ENCODE assay signal across 8 mouse cellular contexts in the genomic region with DNA sequence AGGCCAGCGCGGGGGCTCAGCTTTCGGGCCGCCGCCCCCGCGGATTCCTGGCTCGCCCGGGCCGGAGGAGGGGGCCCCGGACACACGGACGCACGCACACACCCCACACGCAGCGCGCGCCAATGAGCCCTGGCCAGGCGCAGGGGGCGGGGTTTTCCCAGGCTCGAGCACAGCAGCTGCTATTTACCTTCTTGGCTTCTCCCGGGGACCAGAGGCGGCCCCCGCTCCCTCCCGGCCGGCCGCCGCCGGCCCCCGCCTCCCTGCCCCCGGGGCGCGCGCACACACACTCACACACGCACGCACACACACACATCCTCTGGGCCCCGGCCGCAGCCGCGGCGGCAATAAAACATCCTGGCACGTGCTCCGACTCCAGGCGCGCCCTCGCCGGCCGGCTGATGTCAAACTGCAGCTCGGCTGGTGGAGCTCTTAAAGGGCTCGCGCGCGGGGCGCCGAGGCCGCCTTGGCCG. TPM values are rescaled to one million over a fixed set of nuclear protein-coding genes. Genes with fewer than 3 reads are reported as not detected.
DNase-seq lines count a peak whose midpoint lies in the region; ATAC-seq and TF ChIP-seq lines count a peak whose summit lies in the region.

Gene Hes1, plus strand, starts transcription at position 401 of the 470 bp plus-strand sequence.

- in situ Hi-C loops in CH12.LX (cut with MboI; ENCODE audit: low pct_ligation_motif_present, low pct_unique_long_range_greater_than_20kb, low sequenced_read_pairs), result loop anchor here (10.0 kb wide), 2 partner anchors 79 to 209 kb away; no protein-coding TSS in a partner anchor

- peak within 1 kb of the TSS; percentile 27 to 68 (median 55) for H3K4me3 ChIP-seq in CH12.LX (replicated peaks in 1 of 3; ENCODE audit: low read depth in 2 of 3, low read length in 2 of 3, poor library complexity in 1 of 3)
- peak within 1 kb of the TSS; percentile 61 for H3K4me3 ChIP-seq in forebrain, embryonic 14.5 days (ENCODE audit: low read depth, low read length)
- peak within 1 kb of the TSS; percentile 84 for H3K4me3 ChIP-seq in heart, postnatal 0 days (ENCODE audit: low read depth, low read length)
- peak within 1 kb of the TSS; percentile 60 for H3K4me3 ChIP-seq in liver, embryonic 16.5 days (ENCODE audit: low read depth, low read length)
- H3K4me3 ChIP-seq in neural tube, embryonic 14.5 days (ENCODE audit: low read depth, low read length), result peak within 1 kb of the TSS; percentile 66

- TF ChIP-seq CTCF in CH12.LX (conservative IDR thresholded peaks at IDR 0.05 in 1 of 2, IDR thresholded peaks at IDR 0.05 in 1 of 2; ENCODE audit: low read depth in 2 of 2, low read length in 2 of 2), result no peak
- no peak for TF ChIP-seq CTCF in heart, postnatal 0 days (IDR thresholded peaks at IDR 0.05; ENCODE audit: low read depth)

- H3K27me3 ChIP-seq in CH12.LX (replicated peaks), result peaks cover 83% of the 10 kb centered on the region
- H3K27me3 ChIP-seq in forebrain, embryonic 14.5 days (replicated peaks; ENCODE audit: control insufficient read depth, insufficient read depth, low read length), result 0 out of 2 replicates have a peak, but pooled peaks cover 7% of the 10 kb centered on the region
- H3K27me3 ChIP-seq in heart, postnatal 0 days (ENCODE audit: control insufficient read depth, insufficient read depth, low read length), result 0 out of 2 replicates have a peak, but pooled peaks cover 2% of the 10 kb centered on the region
- H3K27me3 ChIP-seq in liver, embryonic 16.5 days (ENCODE audit: control insufficient read depth, insufficient read depth, low read depth, low read length), result peaks cover 88% of the 10 kb centered on the region
- H3K27me3 ChIP-seq in neural tube, embryonic 14.5 days (ENCODE audit: control insufficient read depth, insufficient read depth, low read length), result peaks cover 13% of the 10 kb centered on the region

- no peaks in the 10 kb centered on the region for H3K36me3 ChIP-seq in CH12.LX (replicated peaks in 1 of 2; ENCODE audit: control insufficient read depth in 1 of 2, insufficient read depth in 1 of 2, low read length in 1 of 2)
- no peaks in the 10 kb centered on the region for H3K36me3 ChIP-seq in forebrain, embryonic 14.5 days (ENCODE audit: control insufficient read depth, insufficient read depth, low read length)
- H3K36me3 ChIP-seq in heart, postnatal 0 days (replicated peaks; ENCODE audit: control insufficient read depth, insufficient read depth, low read length), result no peaks in the 10 kb centered on the region
- no peaks in the 10 kb centered on the region for H3K36me3 ChIP-seq in liver, embryonic 16.5 days (ENCODE audit: control insufficient read depth, insufficient read depth)
- H3K36me3 ChIP-seq in neural tube, embryonic 14.5 days (ENCODE audit: control insufficient read depth, insufficient read depth, low read length), result no peaks in the 10 kb centered on the region

- TF ChIP-seq RAD21 in CH12.LX (IDR thresholded peaks at IDR 0.05; ENCODE audit: low read depth, low read length), result no peak; the same call in 1 of the 2 replicates

- dilution Hi-C loops in CH12.LX (cut with MboI; ENCODE audit: extremely low pct_ligation_motif_present, extremely low pct_unique_long_range_greater_than_20kb, low sequenced_read_pairs), result no loop called here

- TF ChIP-seq POLR2A in CH12.LX (IDR thresholded peaks at IDR 0.05; ENCODE audit: low read depth, low read length), result peak; percentile 60

- H3K9ac ChIP-seq in CH12.LX (ENCODE audit: insufficient read depth, low read depth), result peak within 1 kb of the TSS; percentile 87
- peak within 1 kb of the TSS; percentile 77 for H3K9ac ChIP-seq in forebrain, embryonic 14.5 days (ENCODE audit: low read length)
- H3K9ac ChIP-seq in heart, postnatal 0 days (replicated peaks; ENCODE audit: low read depth, low read length), result peak within 1 kb of the TSS; percentile 89
- peak within 1 kb of the TSS; percentile 61 for H3K9ac ChIP-seq in liver, embryonic 16.5 days (ENCODE audit: low read depth, low read length)
- H3K9ac ChIP-seq in neural tube, embryonic 14.5 days (replicated peaks; ENCODE audit: low read depth, low read length), result peak within 1 kb of the TSS; percentile 80

- H3K79me2 ChIP-seq in CH12.LX (replicated peaks; ENCODE audit: control insufficient read depth, extremely low read depth, insufficient read depth, poor library complexity, severe bottlenecking), result no peaks in the 10 kb centered on the region

- peaks cover 3 to 54% of the 10 kb centered on the region in 2 experiments; a peak in 3 of 4 replicates for H3K4me1 ChIP-seq in CH12.LX (ENCODE audit: control insufficient read depth in 1 of 2, insufficient read depth in 2 of 2)
- H3K4me1 ChIP-seq in forebrain, embryonic 14.5 days (ENCODE audit: control insufficient read depth, insufficient read depth, low read length), result peaks cover 35% of the 10 kb centered on the region
- peaks cover 47% of the 10 kb centered on the region for H3K4me1 ChIP-seq in heart, postnatal 0 days (ENCODE audit: control insufficient read depth, insufficient read depth)
- H3K4me1 ChIP-seq in liver, embryonic 16.5 days (ENCODE audit: control insufficient read depth, low read depth, low read length), result peaks cover 19% of the 10 kb centered on the region
- peaks cover 23% of the 10 kb centered on the region; the same call in 1 of the 2 replicates for H3K4me1 ChIP-seq in neural tube, embryonic 14.5 days (ENCODE audit: control insufficient read depth, insufficient read depth, low read length)

- H3K9me3 ChIP-seq in CH12.LX (replicated peaks; ENCODE audit: low read length), result no peaks in the 10 kb centered on the region
- no peaks in the 10 kb centered on the region for H3K9me3 ChIP-seq in forebrain, embryonic 14.5 days (replicated peaks; ENCODE audit: control insufficient read depth, low read length)
- H3K9me3 ChIP-seq in heart, postnatal 0 days (replicated peaks; ENCODE audit: control insufficient read depth, low read length), result no peaks in the 10 kb centered on the region
- H3K9me3 ChIP-seq in liver, embryonic 16.5 days (replicated peaks; ENCODE audit: control insufficient read depth, low read length), result no peaks in the 10 kb centered on the region
- no peaks in the 10 kb centered on the region for H3K9me3 ChIP-seq in neural tube, embryonic 14.5 days (ENCODE audit: control insufficient read depth, low read length)

- ATAC-seq in forebrain, embryonic 14.5 days, result peak; percentile 74
- peak; percentile 75 for ATAC-seq in heart, postnatal 0 days (ENCODE audit: insufficient read depth, low read depth)
- peak; percentile 81 for ATAC-seq in liver, embryonic 16.5 days (ENCODE audit: low read depth)
- ATAC-seq in neural tube, embryonic 14.5 days (ENCODE audit: low read depth), result peak; percentile 82

- TF ChIP-seq EP300 in CH12.LX (IDR thresholded peaks at IDR 0.05; ENCODE audit: low read length), result 0 out of 2 replicates have a peak, but pooled peaks have one; percentile 9
- TF ChIP-seq EP300 in heart, postnatal 0 days (IDR thresholded peaks at IDR 0.05; ENCODE audit: low read depth), result peak; percentile 79; the same call in 1 of the 2 replicates

- H3K4me2 ChIP-seq in CH12.LX (ENCODE audit: insufficient read depth, low read depth, poor library complexity, severe bottlenecking), result peak within 1 kb of the TSS; percentile 96
- H3K4me2 ChIP-seq in forebrain, embryonic 14.5 days (ENCODE audit: low read length), result peak within 1 kb of the TSS; percentile 100
- H3K4me2 ChIP-seq in heart, postnatal 0 days (ENCODE audit: low read depth, low read length), result peak within 1 kb of the TSS; percentile 96
- peak within 1 kb of the TSS; percentile 72 for H3K4me2 ChIP-seq in liver, embryonic 16.5 days (ENCODE audit: low read depth, low read length)
- H3K4me2 ChIP-seq in neural tube, embryonic 14.5 days (ENCODE audit: low read depth, low read length), result peak within 1 kb of the TSS; percentile 97

- DNase-seq in CH12.LX (ENCODE audit: extremely low read depth), result peak; percentile 80
- DNase-seq in c-Kit-positive CD71-negative TER-119-negative erythroid progenitor cells, embryonic 14.5 days (ENCODE audit: low read depth), result peak; percentile 58
- peak; percentile 93 for DNase-seq in forebrain, embryonic 14.5 days (ENCODE audit: low spot score)
- DNase-seq in heart, postnatal 0 days (ENCODE audit: low spot score), result peak; percentile 95
- peak; percentile 97 to 98 for DNase-seq in kidney, postnatal 36 days
- DNase-seq in thymus, adult 18-20 months, result peak; percentile 65

- H3K27ac ChIP-seq in CH12.LX (ENCODE audit: insufficient read depth, low read depth), result peak within 1 kb of the TSS; percentile 37; the same call in 1 of the 2 replicates
- H3K27ac ChIP-seq in forebrain, embryonic 14.5 days (ENCODE audit: low read depth, low read length), result peak within 1 kb of the TSS; percentile 84
- H3K27ac ChIP-seq in heart, postnatal 0 days (ENCODE audit: low read depth), result peak within 1 kb of the TSS; percentile 98
- H3K27ac ChIP-seq in liver, embryonic 16.5 days (ENCODE audit: low read length), result peak within 1 kb of the TSS; percentile 83
- peak within 1 kb of the TSS; percentile 89 for H3K27ac ChIP-seq in neural tube, embryonic 14.5 days (ENCODE audit: low read depth, low read length)

- 0% methylated on average over 48 of the region's 57 CpGs for WGBS in forebrain, embryonic 14.5 days
- 0% methylated on average over 39 of the region's 57 CpGs for WGBS in heart, postnatal 0 days
- under 1% methylated on average over 40 of the region's 57 CpGs for WGBS in liver, embryonic 16.5 days (ENCODE audit: insufficient replicate concordance)
- 0% methylated on average over 42 of the region's 57 CpGs for whole genome bisulfite sequencing in neural tube, embryonic 14.5 days

TF ChIP-seq in CH12.LX, 34 proteins besides CTCF, POLR2A, EP300 and RAD21 (continues in another document):
- TF ChIP-seq HCFC1 (IDR thresholded peaks at IDR 0.05; ENCODE audit: low read depth, low read length) (peak; percentile 40), ZC3H11A (IDR thresholded peaks at IDR 0.05; ENCODE audit: low read depth, low read length) (no peak), BHLHE40 (IDR thresholded peaks at IDR 0.05; ENCODE audit: low read depth, low read length) (peak; percentile 99), MAZ (IDR thresholded peaks at IDR 0.05; ENCODE audit: low read depth, low read length) (peak; percentile 45; the same call in 1 of the 2 replicates), IRF4 (IDR thresholded peaks at IDR 0.05; ENCODE audit: low read depth, low read length) (peak; percentile 50; the same call in 1 of the 2 replicates), UBTF (IDR thresholded peaks at IDR 0.05; ENCODE audit: low read depth, low read length) (peak; percentile 89), CHD2 (IDR thresholded peaks at IDR 0.05; ENCODE audit: low read length) (peak; percentile 76)

RNA-seq across cellular contexts. Expression of gene Hes1, which starts in this region (rescaled TPM):
- total RNA-seq in CH12.LX (2012; rRNA removed) (3.4 and 3.6 TPM in 2 replicates), CH12.LX (2014; rRNA removed) (1.4 and 2.4 TPM in 2 replicates)
- polyA plus RNA-seq in CH12.LX (2012; ENCODE audit: insufficient read length, low read depth), result 0.53 and 1.6 TPM in 2 replicates
- 15.2 and 20.5 TPM in 2 replicates for polyA plus RNA-seq in forebrain, embryonic 14.5 days (2014; fragmentation: Nextera tagmentation; extraction: Ambion mirVana)
- 19.3 and 20.9 TPM in 2 replicates for total RNA-seq in heart, postnatal 0 days (2014; rRNA removed; ENCODE audit: low replicate concordance)
- 24.9 and 27.2 TPM in 2 replicates for polyA plus RNA-seq in heart, postnatal 0 days (2015; fragmentation: Nextera tagmentation; extraction: Ambion mirVana)
- polyA plus RNA-seq in liver, embryonic 16.5 days (2015; fragmentation: Nextera tagmentation; extraction: Ambion mirVana), result 4.6 and 4.7 TPM in 2 replicates
- polyA plus RNA-seq in neural tube, embryonic 14.5 days (2014; fragmentation: Nextera tagmentation; extraction: Ambion mirVana), result 8.1 and 12.7 TPM in 2 replicates

Comparison
In these comparisons a context has a peak if more than half of its experiments do, and no peak if none do; other contexts are left out.
1. Peak in every context shown above with its lines: DNase-seq, ATAC-seq, H3K4me3 ChIP-seq and H3K27ac ChIP-seq.
2. H3K27ac ChIP-seq: peak in every context shown above with its lines; median percentile 98 in heart, postnatal 0 days; 89 in neural tube, embryonic 14.5 days; 84 in forebrain, embryonic 14.5 days; 83 in liver, embryonic 16.5 days; 37 in CH12.LX.